Mouse (Mus musculus) MEL-GATA-1-ER (cell line): ENCODE measurements at regions not wholly inside any gene's neighbourhood (a gene's known extent, or its start where the extent isn't known, plus 50 kb on each side); places are given as distances from the start of the nearest gene placed in this dataset.

ENCODE experiments used
- DNase-seq: peaks from one replicate; pipeline ENCODE4 v3.0.0-alpha.2; 2012; ENCODE audit warnings: low read depth; ENCODE audit errors: extremely low read depth

- no peak for DNase-seq
Measured at GRCm38 (mm10) chr2:61922496-61922895, 119.8 kb downstream of the Tbr1 start.

- no peak for DNase-seq
Measured at GRCm38 (mm10) chr2:61938296-61938695, 108.0 kb upstream of the Slc4a10 start.

- DNase-seq: peak; percentile 6
Measured at GRCm38 (mm10) chr2:61965916-61966315, 80.3 kb upstream of the Slc4a10 start.

- peak; percentile 23 for DNase-seq
Measured at GRCm38 (mm10) chr2:61967724-61968123, 78.5 kb upstream of the Slc4a10 start.

GRCm38 (mm10) chr2:61970029-61970428 is 76.2 kb upstream of the Slc4a10 start:
- DNase-seq: no peak

GRCm38 (mm10) chr2:61984771-61985170 is 61.5 kb upstream of the Slc4a10 start:
- DNase-seq: no peak

GRCm38 (mm10) chr2:61986967-61987550 is 59.2 kb upstream of the Slc4a10 start:
- DNase-seq: no peak
